Mouse (Mus musculus) G1E-ER4 (cell line): Measurements from ENCODE around the gene Neurod4. TPM values are rescaled to one million over a fixed set of nuclear protein-coding genes. Genes with fewer than 3 reads are reported as not detected.
A peak's percentile ranks its signal among the peaks of the same experiment; 100 is the strongest.

Experiments used
- GATA1 ChIP-seq: IDR thresholded peaks from one replicate; pipeline ENCODE4 v1.8.0; 2012; ENCODE audit warnings: low read length, inconsistent platforms
- polyA plus RNA-seq: library from polyadenylated mRNA; stranded (reverse); fragments of >175 nt; gene quantifications from 2 replicates; pipeline ENCODE4 v1.2.3, GENCODE M21; 2012

Gene Neurod4
- not detected in 2 replicates for polyA plus RNA-seq

DNA sequence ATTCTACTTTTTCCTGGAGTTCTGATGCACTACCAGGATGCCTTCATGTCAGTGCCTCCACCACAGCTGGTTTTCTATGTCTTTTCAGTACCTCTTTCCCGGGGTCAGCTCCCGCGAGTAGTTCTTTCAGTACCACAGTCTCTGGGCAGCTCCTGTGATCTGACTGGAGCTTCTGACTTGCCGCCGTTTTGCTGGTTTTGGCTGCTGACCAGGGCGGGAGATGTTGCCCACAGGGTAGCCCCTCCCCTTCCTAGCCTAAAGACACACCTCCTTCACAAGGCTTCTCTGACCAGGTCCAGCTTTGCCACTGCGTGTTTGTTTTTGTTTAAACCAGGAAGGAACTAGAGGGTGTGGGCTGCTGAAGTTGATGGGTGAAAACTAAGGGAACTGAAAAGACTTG lies at the start of gene Neurod4:
TSS of gene Neurod4 (minus strand) at position 175 of the 400 bp plus-strand sequence.
- TF ChIP-seq GATA1 = no peak

DNA sequence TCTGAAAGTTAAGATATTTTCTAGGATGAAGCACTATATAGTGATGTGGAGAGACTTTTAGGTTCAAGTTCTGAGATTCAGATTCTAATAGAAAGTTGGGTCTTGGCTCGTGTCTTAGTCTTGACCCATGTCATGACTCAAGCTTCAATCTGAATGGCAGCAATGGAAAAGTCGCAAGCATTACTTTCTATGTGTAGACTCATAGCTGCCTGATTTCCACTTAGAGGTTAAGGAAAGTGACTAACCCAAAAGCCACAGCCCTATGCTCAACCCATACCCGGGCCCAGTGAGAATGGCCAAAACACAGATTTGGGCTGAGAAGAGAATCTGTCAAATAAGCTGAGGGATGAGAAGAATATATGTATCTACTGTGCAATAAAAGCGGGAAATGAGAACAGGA lies 44.2 kb upstream of the Neurod4 start:
- no peak for TF ChIP-seq GATA1

DNA sequence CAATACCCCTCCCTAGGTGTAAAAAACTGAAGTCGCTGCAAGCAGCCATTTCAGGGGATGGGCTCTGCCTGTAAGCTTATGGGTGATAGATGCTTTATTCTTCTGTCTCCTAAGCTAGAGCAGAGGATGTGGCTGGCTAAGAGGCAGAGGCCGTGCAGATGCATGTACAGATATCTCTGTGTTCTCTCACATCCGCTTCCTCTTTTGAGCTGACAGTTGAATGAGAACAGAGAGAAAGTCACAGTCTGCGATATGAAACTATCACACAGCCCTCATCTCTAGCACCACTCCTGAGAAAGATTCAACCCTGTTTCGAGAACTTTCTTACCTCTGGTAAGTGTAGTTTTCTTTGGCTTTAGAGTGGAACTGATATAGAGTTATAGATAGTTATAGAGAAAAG lies 42.6 kb upstream of the Neurod4 start, which contains the start of gene Tespa1:
TSS of gene Tespa1 (plus strand) at position 234 of the 400 bp plus-strand sequence.
- TF ChIP-seq GATA1 = peak; percentile 55

DNA sequence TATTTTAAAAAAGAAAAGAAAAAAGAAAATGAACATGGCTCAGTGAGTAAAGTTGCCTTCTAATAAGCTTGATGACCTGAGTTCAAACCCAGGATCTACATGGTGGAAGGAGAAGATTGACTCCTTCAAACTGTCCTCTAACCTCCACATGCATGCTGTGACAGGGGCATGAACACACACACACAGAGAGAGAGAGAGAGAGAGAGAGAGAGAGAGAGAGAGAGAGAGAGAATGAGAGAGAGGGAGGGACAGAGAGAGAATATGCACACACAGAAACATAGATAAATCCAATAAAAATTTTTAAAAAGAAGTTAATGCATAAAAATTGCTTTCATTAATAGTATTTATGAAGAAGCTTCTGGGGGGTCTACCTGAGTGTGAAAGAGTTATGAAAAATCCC lies 42.0 kb upstream of the Neurod4 start:
- no peak for TF ChIP-seq GATA1

DNA sequence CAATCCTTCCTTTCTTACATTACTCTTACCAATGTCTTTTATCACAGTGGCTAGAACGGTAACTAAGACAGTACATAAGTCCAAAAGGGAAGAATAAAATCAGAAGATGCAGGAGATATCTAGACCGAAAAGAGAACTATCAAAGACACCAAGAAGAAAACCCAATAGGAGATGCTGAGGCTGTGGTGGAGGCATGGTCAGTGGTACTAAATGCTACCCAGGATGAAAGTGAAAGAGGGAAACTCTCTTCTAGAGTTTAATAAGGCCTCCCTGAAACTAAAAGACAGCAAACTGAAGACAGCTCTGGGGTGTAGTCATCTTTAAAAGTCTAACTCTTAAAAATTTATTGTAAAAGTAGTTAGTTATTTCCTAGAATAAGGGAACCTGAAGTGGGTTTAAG lies 40.7 kb upstream of the Neurod4 start:
- TF ChIP-seq GATA1 = no peak

DNA sequence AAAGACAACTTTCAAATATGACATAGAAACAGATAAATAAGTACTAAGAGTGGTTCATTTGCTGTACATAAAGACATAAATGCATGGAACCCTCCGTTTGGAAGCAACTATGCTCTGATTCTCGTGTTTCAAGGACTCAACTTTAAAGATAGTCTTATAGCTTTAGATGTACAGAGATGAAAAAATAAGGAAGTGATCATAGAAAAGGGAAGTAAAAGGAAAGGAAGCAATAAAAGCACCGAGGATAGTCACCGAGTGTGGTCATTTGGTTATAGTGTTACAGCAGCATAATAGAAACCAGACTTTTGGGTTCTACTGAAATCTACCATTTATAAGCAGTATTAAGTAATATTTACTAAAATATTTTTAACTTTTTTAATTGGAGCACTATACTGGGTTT lies 38.7 kb upstream of the Neurod4 start:
- no peak for TF ChIP-seq GATA1

DNA sequence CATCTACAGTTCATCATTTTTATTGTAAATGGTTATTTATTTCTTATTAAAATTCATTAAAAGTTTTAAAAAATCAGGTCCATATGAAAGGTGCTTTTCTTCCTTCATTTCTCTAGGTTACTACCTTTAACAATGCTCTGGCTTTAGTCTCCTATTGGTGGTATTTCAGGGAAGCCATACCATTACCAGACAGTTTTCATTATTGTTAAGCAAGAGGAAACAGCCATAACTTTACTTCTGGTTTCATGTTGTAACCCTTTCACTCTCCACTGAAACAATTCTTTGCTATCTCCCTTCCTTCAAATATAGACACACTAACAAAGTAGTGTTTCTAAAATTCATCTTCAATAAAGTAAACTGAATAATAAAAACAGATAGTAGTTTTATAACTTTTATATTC lies 35.8 kb upstream of the Neurod4 start:
- no peak for TF ChIP-seq GATA1

DNA sequence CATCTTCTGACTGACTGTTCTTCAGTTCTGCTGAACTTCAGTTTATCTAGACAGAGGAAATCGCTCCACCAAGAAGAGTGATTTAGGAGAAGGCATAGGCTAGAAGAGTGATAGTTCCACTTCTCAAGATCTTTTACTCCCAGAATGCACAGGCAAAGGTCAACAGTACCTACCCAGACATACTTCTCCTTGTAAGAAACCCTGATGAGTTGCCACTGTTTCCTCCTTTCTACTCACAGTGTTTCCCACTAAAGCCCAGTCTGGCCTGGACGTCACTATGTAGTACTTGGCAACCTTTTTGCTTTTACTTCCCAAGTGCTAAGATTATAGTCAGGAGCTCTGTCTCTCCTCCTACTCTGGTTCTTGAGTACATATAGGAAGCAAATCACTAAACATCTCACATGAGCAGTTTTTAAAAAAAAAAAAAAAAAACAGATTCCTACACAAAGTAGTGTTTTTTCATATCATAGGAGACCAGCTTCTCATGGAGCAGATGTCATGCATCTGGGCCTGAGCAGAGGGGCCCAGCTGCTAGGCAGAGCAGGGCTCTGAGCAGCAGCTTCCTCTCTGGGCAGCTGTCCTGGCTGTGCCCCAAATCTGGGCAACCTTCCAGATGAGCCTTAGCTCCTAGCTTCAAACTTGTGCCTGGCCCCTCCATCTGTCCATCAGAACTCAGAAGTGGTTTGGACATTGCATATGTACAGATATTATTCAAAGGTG lies 34.2 kb upstream of the Neurod4 start:
- TF ChIP-seq GATA1 = no peak

DNA sequence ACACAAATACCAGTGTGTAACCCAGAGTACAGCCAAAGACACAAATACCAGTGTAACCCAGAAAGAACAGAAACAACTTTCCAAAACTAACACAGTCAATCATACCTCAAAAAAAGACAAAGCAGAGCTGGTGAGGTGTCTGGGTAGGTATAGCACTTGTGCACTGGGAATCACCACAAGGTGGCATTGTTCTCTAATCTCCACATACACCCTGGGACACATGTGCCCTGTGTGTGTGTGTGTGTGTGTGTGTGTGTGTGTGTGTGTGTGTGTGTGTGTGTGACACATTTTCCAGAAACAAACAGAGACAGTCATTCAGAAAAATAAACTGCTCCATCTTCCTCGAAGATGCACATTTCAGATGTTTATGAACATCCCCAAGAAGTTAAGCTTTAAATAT lies 33.5 kb upstream of the Neurod4 start:
- TF ChIP-seq GATA1 = no peak

DNA sequence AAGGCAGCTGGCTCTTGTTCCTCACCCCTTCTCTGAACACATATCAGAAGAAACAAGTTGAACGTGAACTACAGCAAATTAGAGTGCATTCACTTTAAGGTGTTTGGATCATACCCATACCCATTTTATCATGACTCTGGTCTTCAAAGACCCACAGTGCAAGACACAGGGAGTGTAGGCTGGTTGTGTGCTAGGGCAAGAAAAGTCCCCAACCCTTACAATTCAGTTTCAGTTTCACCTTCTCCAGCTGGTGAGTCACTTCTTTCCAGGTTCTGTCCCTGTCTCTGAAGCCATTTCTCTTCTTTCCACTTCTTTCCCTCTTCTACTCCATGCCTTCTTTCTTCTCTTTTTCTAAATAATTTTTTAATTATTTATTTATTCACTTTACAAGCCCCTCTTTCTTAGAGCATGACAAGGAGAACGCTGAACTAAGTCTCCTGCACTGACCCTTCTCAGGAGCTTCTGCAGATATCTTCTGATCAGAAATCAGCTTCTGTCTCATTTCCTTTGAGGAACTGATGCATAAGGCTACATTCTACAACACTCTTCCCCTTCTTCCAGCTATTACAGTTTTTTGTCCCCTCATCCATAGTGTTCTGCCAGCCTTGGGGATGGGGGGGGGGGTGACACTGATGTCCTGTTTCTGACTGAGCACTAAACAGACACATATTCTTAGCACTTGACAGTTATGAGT lies 31.6 kb upstream of the Neurod4 start:
- TF ChIP-seq GATA1 = no peak

DNA sequence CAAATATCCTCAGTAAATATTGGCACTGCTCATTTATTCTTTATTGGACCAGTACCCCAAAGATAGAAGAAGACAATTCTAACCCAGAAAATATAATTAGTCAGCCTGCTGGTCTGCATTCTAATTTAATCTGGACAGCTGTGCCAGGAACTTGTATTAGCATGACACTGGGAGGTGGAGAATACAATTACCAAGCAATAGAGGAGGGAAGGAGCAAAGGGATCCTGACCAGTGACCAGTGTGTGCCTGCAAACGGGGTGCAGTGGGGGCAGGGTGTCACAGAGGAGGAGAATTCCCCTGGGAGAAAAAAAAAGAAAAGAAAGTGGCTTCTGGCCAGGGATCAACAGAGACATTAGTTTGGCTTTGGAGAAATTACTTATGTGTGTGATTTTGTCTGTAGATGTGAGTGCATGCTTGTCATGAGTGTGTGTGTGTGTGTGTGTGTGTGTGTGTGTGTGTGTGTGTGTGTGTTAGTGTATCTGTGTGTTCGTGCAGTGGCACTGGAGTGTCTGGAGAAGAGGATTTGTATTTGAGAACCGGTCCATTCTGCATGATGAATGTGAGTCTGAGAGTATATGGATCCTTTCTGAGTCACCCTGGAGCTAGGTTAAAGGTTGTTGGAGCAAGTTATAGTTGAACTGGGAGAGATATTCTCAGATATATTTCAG lies 13.8 kb upstream of the Neurod4 start:
- no peak for TF ChIP-seq GATA1

DNA sequence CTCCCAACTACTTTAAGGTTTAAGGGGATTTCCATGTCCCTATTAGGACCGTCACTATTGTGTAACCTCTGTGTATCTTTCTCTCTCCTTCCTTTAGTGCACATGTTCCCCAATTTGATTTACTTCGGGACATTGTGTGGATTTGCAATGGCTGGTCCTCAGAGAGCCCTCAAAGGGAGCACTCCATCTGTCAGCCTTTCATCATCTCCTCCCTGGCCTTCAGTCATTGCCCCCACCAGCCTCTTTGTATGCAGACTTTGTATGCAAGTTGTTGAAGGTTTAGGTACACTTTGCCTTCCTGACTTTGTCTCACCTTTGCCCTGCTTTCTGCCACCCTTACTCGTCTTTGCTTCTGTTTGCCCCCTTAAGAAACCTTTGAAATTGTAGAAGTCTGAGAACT lies 8.0 kb upstream of the Neurod4 start:
- TF ChIP-seq GATA1 = no peak

DNA sequence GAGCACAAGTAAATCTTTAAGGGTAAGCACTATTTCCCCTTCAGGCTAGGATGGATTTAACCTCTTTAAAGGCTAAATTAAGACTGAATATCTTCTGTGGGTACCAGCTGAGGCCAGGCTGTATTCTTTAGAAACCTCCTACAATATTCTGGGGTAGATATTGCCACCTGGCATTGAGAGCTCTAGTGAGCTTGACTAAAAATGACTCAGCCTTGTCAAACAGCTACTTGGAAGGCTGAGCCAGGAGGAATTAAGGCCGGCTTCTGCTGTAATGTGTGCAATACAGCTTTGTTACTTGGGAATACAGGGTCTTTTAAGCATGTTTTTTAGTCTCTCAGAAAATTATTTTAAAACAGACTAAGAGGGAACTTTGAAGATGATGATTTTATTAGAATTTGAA lies 7.2 kb upstream of the Neurod4 start:
- no peak for TF ChIP-seq GATA1

DNA sequence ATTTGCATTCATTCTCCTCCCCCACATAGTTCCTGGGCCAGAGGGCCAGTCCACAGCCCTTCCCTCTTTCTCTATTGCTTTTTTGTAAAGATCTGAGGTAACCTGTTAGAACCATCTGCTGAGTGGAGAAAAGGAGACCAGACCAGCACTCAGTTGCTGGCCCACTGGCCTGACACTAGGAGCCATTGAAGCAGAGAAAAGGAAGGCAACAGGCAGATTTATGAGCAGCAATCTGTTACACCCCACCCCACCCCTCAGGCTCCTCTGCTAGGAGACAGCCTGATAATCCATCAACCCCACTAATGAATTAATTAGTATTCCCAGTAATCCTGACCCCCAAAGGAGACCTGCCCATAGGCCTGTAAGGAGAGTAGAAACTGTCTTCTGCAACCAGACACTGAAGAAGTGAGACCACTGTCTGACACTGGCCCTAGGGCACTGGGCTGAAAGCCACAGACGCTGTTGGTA lies 2.0 kb upstream of the Neurod4 start:
- TF ChIP-seq GATA1 = no peak

DNA sequence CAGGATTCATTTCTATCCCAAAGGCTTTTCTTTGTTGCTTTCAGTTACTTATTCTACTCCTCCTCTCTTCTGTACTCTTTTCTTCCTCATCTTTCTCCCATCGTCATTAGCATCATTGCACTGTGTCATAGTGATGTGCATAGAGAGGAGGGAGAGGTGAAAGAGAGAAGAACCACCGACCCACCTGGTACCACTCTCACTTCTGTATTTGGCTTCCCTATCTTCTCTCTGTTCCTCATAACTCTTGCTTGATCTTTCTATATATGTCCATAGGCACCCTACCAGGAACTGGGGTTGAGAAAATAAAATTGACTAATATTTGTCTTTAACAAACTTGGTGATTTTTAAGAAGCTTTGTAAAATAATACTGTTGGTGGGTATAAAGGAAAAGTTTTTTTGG lies 3.5 kb downstream of the Neurod4 start:
- TF ChIP-seq GATA1 = no peak

DNA sequence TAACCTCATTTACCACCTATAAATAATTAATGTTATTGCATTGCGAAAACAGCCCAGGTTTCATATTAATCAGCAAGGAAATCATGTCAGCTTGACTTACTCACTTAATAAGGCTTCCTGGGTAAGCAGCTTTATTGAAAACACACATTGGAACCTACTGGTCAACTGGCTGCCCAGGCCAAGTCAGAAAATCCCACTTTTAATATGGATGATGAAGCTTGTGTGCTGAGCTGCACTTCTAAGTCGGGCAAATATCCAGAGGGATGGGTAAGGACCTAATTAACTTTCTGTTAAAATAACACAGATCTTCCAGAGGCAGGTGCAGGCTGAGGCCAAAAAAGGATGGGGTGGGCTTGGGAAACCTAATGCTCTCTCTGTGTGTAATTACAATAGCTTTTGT lies 4.3 kb downstream of the Neurod4 start:
- no peak for TF ChIP-seq GATA1
